Mouse (Mus musculus): ENCODE measurements at regions not wholly inside any gene's neighbourhood (a gene's known extent, or its start where the extent isn't known, plus 50 kb on each side); places are given as distances from the start of the nearest gene placed in this dataset.

- H3K4me3 ChIP-seq (replicated peaks; ENCODE audit: extremely low read depth, low read depth, low read length) = no peak overlapping the region
- peak; percentile 50 for TF ChIP-seq CTCF (IDR thresholded peaks at IDR 0.05; ENCODE audit: insufficient read depth, low read length)
- no peak for TF ChIP-seq POLR2A (IDR thresholded peaks at IDR 0.05; ENCODE audit: borderline replicate concordance, extremely low read depth, low read depth, low read length)
- H3K4me1 ChIP-seq (ENCODE audit: control insufficient read depth, insufficient read depth, low read length) = no peaks in the 10 kb centered on the region
- WGBS = 66% methylated on average over 9 of the region's 9 CpGs
- peak; percentile 16 for DNase-seq
Measured at GRCm38 (mm10) chr2:103848923-103849700, 51.7 kb upstream of the Caprin1 start.

DNA sequence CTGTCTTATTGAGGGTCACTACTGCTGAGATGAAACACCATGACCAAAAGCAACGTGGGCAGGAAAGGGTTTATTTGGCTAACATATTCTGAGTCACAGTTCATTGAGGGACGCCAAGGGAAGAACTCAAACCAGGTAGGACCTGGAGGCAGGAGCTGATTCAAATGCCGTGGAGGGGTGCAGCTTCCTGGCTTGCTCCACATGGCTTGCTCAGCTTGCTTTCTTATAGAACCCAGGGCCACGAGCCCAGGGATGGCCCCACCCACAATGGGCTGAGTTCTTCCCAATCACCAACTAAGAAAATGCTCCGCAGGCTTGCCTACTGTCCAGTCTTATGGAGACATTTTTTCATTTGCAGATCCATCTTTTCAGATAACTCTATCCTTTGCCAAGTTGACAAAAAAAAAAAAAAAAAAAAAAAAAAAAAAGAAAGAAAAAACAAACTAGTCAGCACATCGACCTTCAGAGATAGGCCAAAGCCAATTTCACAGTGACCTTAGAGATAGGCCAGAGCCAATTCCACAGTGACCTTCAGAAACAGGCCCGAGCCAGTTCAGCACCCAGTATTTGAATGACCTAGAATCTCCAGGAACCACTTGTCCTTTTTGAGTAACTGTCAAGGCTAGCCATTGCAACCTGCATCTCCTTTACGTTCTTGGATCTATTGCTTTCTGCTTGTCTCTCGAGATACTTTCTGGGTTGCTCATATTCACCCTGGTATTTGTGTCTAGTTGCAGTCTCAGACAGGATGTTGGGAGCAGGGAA is 52.5 kb upstream of the Caprin1 start:
- TF ChIP-seq CTCF (IDR thresholded peaks at IDR 0.05; ENCODE audit: insufficient read depth, low read length) (no peak), POLR2A (IDR thresholded peaks at IDR 0.05; ENCODE audit: borderline replicate concordance, extremely low read depth, low read depth, low read length) (no peak)
- H3K4me1 ChIP-seq (ENCODE audit: control insufficient read depth, insufficient read depth, low read length) = no peaks in the 10 kb centered on the region
- no peak for DNase-seq
- 80% methylated on average over 9 of the region's 9 CpGs for WGBS
- no peak overlapping the region for H3K4me3 ChIP-seq (replicated peaks; ENCODE audit: extremely low read depth, low read depth, low read length)

GRCm38 (mm10) chr2:103850531-103850816 is 53.0 kb upstream of the Caprin1 start:
- no peak overlapping the region for H3K4me3 ChIP-seq (replicated peaks; ENCODE audit: extremely low read depth, low read depth, low read length)

DNA sequence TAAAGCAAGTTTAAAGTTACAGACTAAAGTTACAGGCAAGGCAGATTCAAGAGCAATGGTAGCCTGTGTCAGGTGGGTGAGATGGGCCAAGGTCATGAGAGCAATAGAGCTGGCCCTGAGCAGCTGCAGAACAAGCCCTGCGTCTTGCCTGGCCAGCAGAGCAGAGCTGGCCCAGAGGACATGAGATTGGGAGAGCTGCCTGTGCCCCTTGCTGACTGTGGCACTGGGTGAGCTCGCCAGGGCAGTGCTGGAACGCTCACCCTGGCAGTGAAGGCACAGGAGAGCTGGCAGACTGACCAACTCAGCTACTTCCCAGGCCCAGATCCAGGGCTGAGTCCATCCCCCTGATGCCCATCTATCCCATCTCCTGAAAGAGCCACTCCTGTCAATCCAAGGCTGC is 53.7 kb upstream of the Caprin1 start:
- Histone ChIP-seq H3K4me3 (replicated peaks; ENCODE audit: extremely low read depth, low read depth, low read length) (no peak overlapping the region), H3K4me1 (ENCODE audit: control insufficient read depth, insufficient read depth, low read length) (no peaks in the 10 kb centered on the region)
- TF ChIP-seq CTCF (IDR thresholded peaks at IDR 0.05; ENCODE audit: insufficient read depth, low read length) (no peak), POLR2A (IDR thresholded peaks at IDR 0.05; ENCODE audit: borderline replicate concordance, extremely low read depth, low read depth, low read length) (no peak)
- WGBS = 59% methylated on average over 3 of the region's 3 CpGs
- no peak for DNase-seq

More at GRCm38 (mm10) chr2:103850531-103850816, 53.0 kb upstream of the Caprin1 start:
- no peaks in the 10 kb centered on the region for H3K4me1 ChIP-seq (ENCODE audit: control insufficient read depth, insufficient read depth, low read length)
- whole genome bisulfite sequencing = 72% methylated on average over 5 of the region's 5 CpGs
- DNase-seq = no peak
- TF ChIP-seq POLR2A (IDR thresholded peaks at IDR 0.05; ENCODE audit: borderline replicate concordance, extremely low read depth, low read depth, low read length) = no peak
- TF ChIP-seq CTCF (IDR thresholded peaks at IDR 0.05; ENCODE audit: insufficient read depth, low read length) = no peak

DNA sequence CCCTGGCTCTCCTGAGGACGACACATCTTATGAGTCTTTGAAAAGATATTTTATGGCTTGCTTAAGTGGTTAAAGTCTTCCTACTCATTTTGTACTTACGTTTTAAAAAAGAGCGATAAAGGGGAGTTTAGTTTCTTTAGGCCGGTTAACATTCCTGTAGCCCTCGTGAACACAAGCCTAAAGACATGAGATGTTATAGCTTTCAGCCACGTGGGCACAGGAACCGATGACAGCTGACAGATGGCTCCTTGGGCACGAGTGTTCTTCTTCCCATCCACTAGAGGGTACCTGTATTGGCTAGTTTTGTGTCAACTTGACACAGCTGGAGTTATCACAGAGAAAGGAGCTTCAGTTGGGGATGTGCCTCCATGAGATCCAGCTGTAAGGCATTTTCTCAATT is 63.8 kb upstream of the Caprin1 start:
- 74% methylated on average over 8 of the region's 8 CpGs for WGBS
- H3K4me3 ChIP-seq (replicated peaks; ENCODE audit: extremely low read depth, low read depth, low read length) = no peak overlapping the region
- TF ChIP-seq CTCF (IDR thresholded peaks at IDR 0.05; ENCODE audit: insufficient read depth, low read length) = no peak
- TF ChIP-seq POLR2A (IDR thresholded peaks at IDR 0.05; ENCODE audit: borderline replicate concordance, extremely low read depth, low read depth, low read length) = no peak
- H3K4me1 ChIP-seq (ENCODE audit: control insufficient read depth, insufficient read depth, low read length) = no peaks in the 10 kb centered on the region
- no peak for DNase-seq

GRCm38 (mm10) chr2:103864254-103864653 is 66.8 kb upstream of the Caprin1 start:
- no peak for DNase-seq
- TF ChIP-seq POLR2A (IDR thresholded peaks at IDR 0.05; ENCODE audit: borderline replicate concordance, extremely low read depth, low read depth, low read length) (no peak), CTCF (IDR thresholded peaks at IDR 0.05; ENCODE audit: insufficient read depth, low read length) (no peak)
- Histone ChIP-seq H3K4me1 (ENCODE audit: control insufficient read depth, insufficient read depth, low read length) (no peaks in the 10 kb centered on the region), H3K4me3 (replicated peaks; ENCODE audit: extremely low read depth, low read depth, low read length) (no peak overlapping the region)
- WGBS = 56% methylated on average over 2 of the region's 2 CpGs

GRCm38 (mm10) chr2:103865319-103866171 is 68.1 kb upstream of the Caprin1 start:
- DNase-seq = peak; percentile 39
- Histone ChIP-seq H3K4me3 (replicated peaks; ENCODE audit: extremely low read depth, low read depth, low read length) (no peak overlapping the region), H3K4me1 (ENCODE audit: control insufficient read depth, insufficient read depth, low read length) (no peaks in the 10 kb centered on the region)
- 76% methylated on average over 4 of the region's 4 CpGs for WGBS
- TF ChIP-seq POLR2A (IDR thresholded peaks at IDR 0.05; ENCODE audit: borderline replicate concordance, extremely low read depth, low read depth, low read length) = no peak
- peak; percentile 26; the same call in 1 of the 2 replicates for TF ChIP-seq CTCF (IDR thresholded peaks at IDR 0.05; ENCODE audit: insufficient read depth, low read length)

GRCm38 (mm10) chr2:103867241-103867957 is 70.0 kb upstream of the Caprin1 start:
- 63% methylated on average over 14 of the region's 14 CpGs for WGBS
- Histone ChIP-seq H3K4me3 (replicated peaks; ENCODE audit: extremely low read depth, low read depth, low read length) (no peak overlapping the region), H3K4me1 (ENCODE audit: control insufficient read depth, insufficient read depth, low read length) (no peaks in the 10 kb centered on the region)
- TF ChIP-seq POLR2A (IDR thresholded peaks at IDR 0.05; ENCODE audit: borderline replicate concordance, extremely low read depth, low read depth, low read length) = no peak
- no peak for TF ChIP-seq CTCF (IDR thresholded peaks at IDR 0.05; ENCODE audit: insufficient read depth, low read length)
- DNase-seq = no peak

GRCm38 (mm10) chr2:103867958-103868330 is 70.5 kb upstream of the Caprin1 start:
- DNase-seq = no peak

More at GRCm38 (mm10) chr2:103867958-103868330, 70.5 kb upstream of the Caprin1 start:
- 87% methylated on average over 13 of the region's 13 CpGs for WGBS
- H3K4me3 ChIP-seq (replicated peaks; ENCODE audit: extremely low read depth, low read depth, low read length) = no peak overlapping the region
- H3K4me1 ChIP-seq (ENCODE audit: control insufficient read depth, insufficient read depth, low read length) = no peaks in the 10 kb centered on the region
- TF ChIP-seq POLR2A (IDR thresholded peaks at IDR 0.05; ENCODE audit: borderline replicate concordance, extremely low read depth, low read depth, low read length) (no peak), CTCF (IDR thresholded peaks at IDR 0.05; ENCODE audit: insufficient read depth, low read length) (no peak)

Measured in lung, adult 2 months (tissue).